Mouse (Mus musculus) retina, postnatal 1 day (tissue): Measurements from ENCODE around the gene Rassf3.

Source experiments
- DNase-seq: peaks from one replicate; pipeline ENCODE4 v3.0.0-alpha.2; 2012

Rassf3 gene

GRCm38 (mm10) chr10:121461404-121462161, 14.6 kb downstream of the Rassf3 start:
- peak; percentile 81 for DNase-seq

- no peak for DNase-seq
These were observed 16.9 kb downstream of the Rassf3 start for GRCm38 (mm10) chr10:121459124-121459853.

- DNase-seq = no peak
These were observed 17.7 kb downstream of the Rassf3 start for GRCm38 (mm10) chr10:121458408-121458807.

GRCm38 (mm10) chr10:121457381-121457780, 18.8 kb downstream of the Rassf3 start:
- DNase-seq = no peak

GRCm38 (mm10) chr10:121455517-121455916, 20.6 kb downstream of the Rassf3 start:
- no peak for DNase-seq

GRCm38 (mm10) chr10:121454708-121455475, 21.3 kb downstream of the Rassf3 start:
- DNase-seq = no peak

GRCm38 (mm10) chr10:121454033-121454432, 22.1 kb downstream of the Rassf3 start:
- DNase-seq = no peak

GRCm38 (mm10) chr10:121445808-121446207, 30.3 kb downstream of the Rassf3 start:
- DNase-seq = no peak

GRCm38 (mm10) chr10:121444198-121444597, 31.9 kb downstream of the Rassf3 start:
- no peak for DNase-seq

GRCm38 (mm10) chr10:121443791-121444190, 32.4 kb downstream of the Rassf3 start:
- no peak for DNase-seq

- DNase-seq = no peak
These were observed 36.8 kb downstream of the Rassf3 start for GRCm38 (mm10) chr10:121439310-121439731.

GRCm38 (mm10) chr10:121438109-121438508, 38.0 kb downstream of the Rassf3 start:
- no peak for DNase-seq

GRCm38 (mm10) chr10:121436693-121437092, 39.5 kb downstream of the Rassf3 start:
- no peak for DNase-seq

GRCm38 (mm10) chr10:121436258-121436645, 39.9 kb downstream of the Rassf3 start:
- no peak for DNase-seq

GRCm38 (mm10) chr10:121435546-121436257, 40.4 kb downstream of the Rassf3 start:
- no peak for DNase-seq

- no peak for DNase-seq
These were observed 41.6 kb downstream of the Rassf3 start for GRCm38 (mm10) chr10:121434441-121435103.

GRCm38 (mm10) chr10:121432635-121433280, 43.4 kb downstream of the Rassf3 start:
- DNase-seq = no peak

GRCm38 (mm10) chr10:121432041-121432634, 44.0 kb downstream of the Rassf3 start:
- DNase-seq = no peak

- DNase-seq = no peak
These were observed 45.2 kb downstream of the Rassf3 start for GRCm38 (mm10) chr10:121430764-121431540.

- no peak for DNase-seq
These were observed 46.0 kb downstream of the Rassf3 start for GRCm38 (mm10) chr10:121429981-121430682.
